Mouse (Mus musculus): ENCODE data around the gene Prl7c1.
"Not testable (repeated sequence)": the region's sequence is repeated elsewhere in the genome, so short reads cannot be mapped to it uniquely, and the experiment has no call there.

Prl7c1 gene

DNA sequence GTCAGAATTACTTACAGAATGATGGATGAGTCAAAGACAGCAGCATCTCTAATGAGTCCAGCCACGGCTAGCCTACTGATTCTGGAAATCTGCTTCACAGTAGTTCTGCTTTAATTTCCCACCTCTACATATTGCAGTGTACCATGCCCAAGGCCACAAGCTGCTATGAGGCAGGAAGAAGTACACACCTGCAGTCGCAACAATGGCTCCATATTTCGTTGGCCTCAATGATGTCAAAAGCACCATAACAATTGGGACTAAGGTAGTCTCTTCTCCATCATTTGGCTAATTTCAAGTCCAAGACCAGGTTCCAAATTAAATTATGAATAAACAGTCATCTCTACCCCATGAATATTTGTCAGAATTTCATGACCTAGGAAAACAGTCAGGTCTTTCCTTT, at the start of gene Prl7c1:
Gene Prl7c1 (minus strand): TSS at position 101 of the 400 bp plus-strand sequence.
- DNase-seq (ENCODE audit: low read depth in 1 of 2, low spot score in 2 of 2): not testable (repeated sequence)

DNA sequence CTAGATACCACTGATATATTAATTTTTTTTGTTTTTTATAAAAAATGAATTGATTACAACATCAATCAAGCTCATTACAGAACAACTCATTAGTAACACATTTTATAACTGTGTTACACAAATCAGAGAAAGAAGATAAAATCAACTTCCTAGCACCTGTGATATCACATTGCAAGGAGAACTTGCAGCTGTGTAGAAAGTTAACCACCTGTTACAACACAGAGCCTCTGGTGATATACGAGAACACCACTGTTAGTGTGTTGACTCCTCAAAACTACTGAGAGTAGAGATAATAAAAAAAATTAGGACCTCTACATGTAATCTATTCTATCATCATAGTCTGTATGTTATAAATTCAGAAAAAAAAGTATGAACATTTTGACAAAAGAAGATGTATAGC, 22.2 kb upstream of the Prl7c1 start:
- DNase-seq (ENCODE audit: low read depth in 1 of 2, low spot score in 2 of 2): no peak

- no peak for DNase-seq (ENCODE audit: low read depth in 1 of 2, low spot score in 2 of 2)
These were observed 20.8 kb upstream of the Prl7c1 start, which contains the start of gene Prl2a1 for GRCm38 (mm10) chr13:27801354-27801753. TSS of gene Prl2a1 (plus strand) at chr13:27801654.

DNA sequence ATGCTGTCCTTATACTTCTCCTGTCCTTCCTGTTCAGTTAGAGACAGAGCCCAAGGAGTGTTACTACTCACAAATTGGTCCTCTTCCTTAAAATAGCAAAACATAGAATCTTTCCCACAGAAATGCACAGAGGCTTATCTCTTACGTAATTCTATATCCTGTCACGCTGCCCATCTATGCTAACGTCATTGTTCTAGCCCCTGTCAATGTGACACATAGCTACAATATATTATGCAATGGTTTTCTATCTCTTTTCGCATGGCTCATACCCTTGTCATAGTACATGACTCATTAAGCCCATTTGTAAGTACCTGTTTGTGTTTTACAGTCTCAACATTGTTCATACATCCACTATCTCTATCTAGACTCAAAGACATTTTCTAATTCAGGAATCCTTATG, 18.7 kb upstream of the Prl7c1 start:
- DNase-seq (ENCODE audit: low read depth in 1 of 2, low spot score in 2 of 2): no peak

DNA sequence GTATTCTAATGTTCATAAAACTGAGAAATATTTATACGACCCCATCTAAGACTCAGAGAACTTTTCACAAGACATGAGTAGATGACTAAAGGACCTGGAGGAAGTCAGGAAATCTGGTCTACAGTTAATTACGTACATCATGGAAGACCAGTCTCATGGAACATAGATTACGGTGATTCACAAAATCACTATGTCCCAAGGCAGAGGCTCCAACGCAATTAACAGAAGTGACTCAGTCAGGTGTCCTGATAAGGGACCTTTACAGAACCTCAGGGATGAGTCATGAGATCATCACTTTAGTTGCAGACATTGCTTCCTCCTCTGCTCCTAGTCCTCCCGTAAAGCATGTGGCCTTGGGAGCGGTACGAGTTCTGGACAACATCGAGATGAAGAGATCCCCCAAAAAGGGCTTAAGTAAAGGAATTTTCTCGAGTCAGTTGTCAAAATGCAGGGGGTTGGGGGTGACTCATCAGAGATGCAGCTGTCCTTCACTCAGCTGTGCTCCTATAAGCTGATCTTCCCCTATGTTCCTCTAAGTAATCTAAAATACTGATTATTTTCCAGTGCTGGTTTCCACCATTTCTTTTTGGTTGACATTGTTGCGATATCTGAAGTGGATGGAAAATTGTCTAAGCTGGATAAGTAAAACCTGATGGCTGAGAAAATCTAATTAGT, 46.0 kb downstream of the Prl7c1 start:
- DNase-seq (ENCODE audit: low read depth in 1 of 2, low spot score in 2 of 2): no peak

GRCm38 (mm10) chr13:27730286-27730959, 50.2 kb downstream of the Prl7c1 start:
- DNase-seq (ENCODE audit: low read depth in 1 of 2, low spot score in 2 of 2): not testable (repeated sequence)

- DNase-seq (ENCODE audit: low read depth in 1 of 2, low spot score in 2 of 2): not testable (repeated sequence)
These were observed 55.5 kb downstream of the Prl7c1 start for GRCm38 (mm10) chr13:27725057-27725456.
